Mouse (Mus musculus): ENCODE data around the gene Rnf220.

GRCm38 (mm10) chr4:117480611-117481445, 16.0 kb downstream of the Rnf220 start:
- no peak for TF ChIP-seq POLR2A (IDR thresholded peaks at IDR 0.05; ENCODE audit: low read depth, low read length)
- no peak for TF ChIP-seq CTCF (IDR thresholded peaks at IDR 0.05; ENCODE audit: extremely low read depth, insufficient read length, insufficient replicate concordance, low read depth, low read length)

Data from small intestine, adult 2 months (tissue).